Comparison of ENCODE assay signal across 16 mouse cellular contexts in the genomic region with DNA sequence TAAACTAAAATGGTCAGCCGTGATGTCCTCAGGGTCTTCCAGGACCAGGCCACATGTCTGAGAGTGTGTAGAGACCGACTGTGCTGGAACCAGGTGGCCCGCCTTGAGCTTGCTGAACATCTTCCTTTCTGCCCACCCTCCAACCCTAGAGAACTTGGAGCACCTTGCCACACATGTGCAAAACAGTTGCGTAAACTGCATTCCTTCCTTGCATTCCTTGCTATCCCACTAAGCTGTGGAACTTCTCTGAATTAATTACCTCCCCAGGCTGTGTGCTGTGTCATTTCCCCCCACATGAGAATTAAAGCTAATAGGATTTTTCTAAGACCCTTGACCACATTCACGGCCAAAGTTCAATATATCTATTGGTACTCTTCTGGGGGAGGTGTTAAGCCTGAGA. TPM values are rescaled to one million over a fixed set of nuclear protein-coding genes. Genes with fewer than 3 reads are reported as not detected.
"Had no signal": no experiment of that assay in that cellular context is flagged by ENCODE, and none has a peak within 500 bp of the region (broad histone marks: within the 10 kb centered on the region; RNA-seq: fewer than 3 reads in every experiment).

No protein-coding gene starts in this region.

- H3K36me3 ChIP-seq: liver, embryonic 13.5 days; midbrain, embryonic 12.5 days had no signal

- H3K9ac ChIP-seq: liver, embryonic 13.5 days; midbrain, embryonic 12.5 days had no signal

- H3K27ac ChIP-seq: left cerebral cortex, adult 2 months; liver, embryonic 13.5 days; midbrain, embryonic 12.5 days had no signal

- ATAC-seq: midbrain, embryonic 16.5 days had no signal

- H3K4me1 ChIP-seq: liver, embryonic 13.5 days; midbrain, embryonic 12.5 days had no signal

- DNase-seq: kidney, postnatal 10 days; liver; liver, embryonic 13.5 days; lung, adult 18-20 months; right cerebral cortex, postnatal 14 days; thymus, adult 2 months had no signal

- H3K27me3 ChIP-seq: liver, embryonic 13.5 days; midbrain, embryonic 12.5 days had no signal

- H3K4me2 ChIP-seq: liver, embryonic 13.5 days; midbrain, embryonic 12.5 days had no signal

- H3K4me3 ChIP-seq: left cerebral cortex, adult 2 months; liver, embryonic 13.5 days; midbrain, embryonic 12.5 days had no signal

- H3K9me3 ChIP-seq: liver, embryonic 13.5 days; midbrain, embryonic 12.5 days had no signal

RNA-seq across cellular contexts. Expression of a gene that starts 41.0 kb away (rescaled TPM):
- polyA plus RNA-seq: kidney, embryonic 14.5 days; large intestine, adult 2 months; limb, embryonic 11.5 days; liver, embryonic 13.5 days; lung, embryonic 16.5 days; midbrain, embryonic 12.5 days; midbrain, embryonic 16.5 days; neural tube, embryonic 14.5 days; small intestine, adult 2 months; stomach, embryonic 14.5 days had no signal
